Mouse (Mus musculus): ENCODE measurements around the gene Gm826. TPM values are rescaled to one million over a fixed set of nuclear protein-coding genes. Genes with fewer than 3 reads are reported as not detected.

Gene Gm826
- polyA plus RNA-seq, 1 experiment from 2014 or later, result 4.9 TPM

DNA sequence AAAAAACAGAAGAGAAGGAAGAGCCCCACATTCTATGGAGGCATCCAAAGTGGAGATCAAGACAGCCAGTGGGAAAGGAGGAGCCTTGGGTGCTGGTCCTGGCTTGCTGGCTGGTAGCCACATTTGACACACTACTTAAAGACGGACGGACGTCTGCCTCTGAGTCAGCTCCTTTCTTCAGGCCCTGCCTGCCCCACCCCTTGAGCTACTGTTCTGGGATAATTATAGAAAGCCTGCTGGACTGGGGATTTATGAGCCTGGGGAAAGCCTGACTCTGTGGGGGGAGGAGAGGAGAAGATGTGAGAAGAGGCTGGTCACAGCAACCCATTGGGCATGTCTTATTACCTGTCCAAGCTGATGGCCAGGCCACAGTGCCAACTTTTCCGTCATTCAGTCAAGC is 12.1 kb downstream of the Gm826 start:
- H3K27me3 ChIP-seq (replicated peaks), result no peaks in the 10 kb centered on the region
- no peak overlapping the region for H3K9ac ChIP-seq
- no peaks in the 10 kb centered on the region for H3K36me3 ChIP-seq
- no peak for ATAC-seq (ENCODE audit: insufficient read depth, low FRiP score, low read depth)
- H3K4me3 ChIP-seq (replicated peaks), result no peak overlapping the region
- no peaks in the 10 kb centered on the region for H3K4me1 ChIP-seq
- H3K9me3 ChIP-seq, result no peaks in the 10 kb centered on the region
- 37% methylated on average over 4 of the region's 4 CpGs for WGBS
- H3K27ac ChIP-seq, result no peak overlapping the region
- no peak overlapping the region for H3K4me2 ChIP-seq

DNA sequence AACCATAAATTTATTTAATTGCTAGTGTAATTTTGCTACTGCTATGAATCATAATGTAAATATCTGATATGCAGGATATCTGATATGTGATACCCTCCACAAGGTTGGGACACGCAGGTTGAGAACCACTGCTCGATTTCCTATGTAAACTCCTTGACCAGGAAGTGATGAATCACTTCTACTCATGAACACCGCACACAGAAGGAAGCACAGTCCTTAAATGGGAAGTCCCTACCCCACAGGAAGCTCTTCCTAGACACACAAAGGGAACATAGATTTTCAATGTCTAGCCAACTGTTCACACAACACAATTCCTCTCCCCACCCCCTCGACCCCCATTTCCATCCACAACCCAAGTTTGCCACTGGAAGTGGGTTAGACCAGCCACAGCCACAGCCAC is 15.7 kb downstream of the Gm826 start:
- H3K27ac ChIP-seq, result no peak overlapping the region
- no peaks in the 10 kb centered on the region for H3K9me3 ChIP-seq
- no peak overlapping the region for H3K4me2 ChIP-seq
- no peak overlapping the region for H3K9ac ChIP-seq
- H3K4me3 ChIP-seq (replicated peaks), result no peak overlapping the region
- WGBS, result 32% methylated on average over 4 of the region's 4 CpGs
- no peaks in the 10 kb centered on the region for H3K27me3 ChIP-seq (replicated peaks)
- no peak for ATAC-seq (ENCODE audit: insufficient read depth, low FRiP score, low read depth)
- no peaks in the 10 kb centered on the region for H3K4me1 ChIP-seq
- H3K36me3 ChIP-seq, result no peaks in the 10 kb centered on the region

GRCm38 (mm10) chr2:160313595-160314007 is 20.4 kb downstream of the Gm826 start:
- no peak overlapping the region for H3K4me2 ChIP-seq
- 42% methylated on average over 12 of the region's 12 CpGs for WGBS
- H3K4me3 ChIP-seq (replicated peaks), result no peak overlapping the region
- H3K9ac ChIP-seq, result no peak overlapping the region
- no peaks in the 10 kb centered on the region for H3K9me3 ChIP-seq
- no peaks in the 10 kb centered on the region for H3K4me1 ChIP-seq
- no peak for ATAC-seq (ENCODE audit: insufficient read depth, low FRiP score, low read depth)
- H3K36me3 ChIP-seq, result no peaks in the 10 kb centered on the region
- no peaks in the 10 kb centered on the region for H3K27me3 ChIP-seq (replicated peaks)
- no peak overlapping the region for H3K27ac ChIP-seq

DNA sequence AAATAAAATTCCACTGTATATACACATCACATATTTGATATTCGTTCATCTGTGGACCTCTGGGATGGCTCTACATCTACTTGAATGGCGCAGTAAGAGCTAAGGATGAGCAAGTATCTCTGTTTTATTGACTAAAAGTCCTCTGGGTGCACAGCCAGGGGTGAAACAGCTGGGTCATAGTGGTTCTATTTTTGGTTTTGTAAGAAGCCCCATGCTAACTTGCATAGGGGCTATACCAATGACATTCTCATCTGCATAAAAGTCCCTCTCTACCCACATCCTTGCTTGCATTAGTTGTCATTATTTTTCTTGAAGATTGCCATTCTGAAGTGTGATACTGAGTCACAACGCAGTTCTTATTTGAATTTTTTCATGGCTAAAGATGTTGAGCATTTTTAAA is 28.9 kb downstream of the Gm826 start:
- Histone ChIP-seq H3K4me3 (replicated peaks) (no peak overlapping the region), H3K9me3 (no peaks in the 10 kb centered on the region), H3K27me3 (replicated peaks) (no peaks in the 10 kb centered on the region), H3K4me2 (no peak overlapping the region), H3K9ac (no peak overlapping the region), H3K36me3 (no peaks in the 10 kb centered on the region), H3K4me1 (no peaks in the 10 kb centered on the region), H3K27ac (no peak overlapping the region)
- no peak for ATAC-seq (ENCODE audit: insufficient read depth, low FRiP score, low read depth)
- WGBS, result 80% methylated on average over 3 of the region's 3 CpGs

GRCm38 (mm10) chr2:160303992-160304391 is 30.0 kb downstream of the Gm826 start:
- H3K9ac ChIP-seq, result no peak overlapping the region
- no peaks in the 10 kb centered on the region for H3K36me3 ChIP-seq
- no peaks in the 10 kb centered on the region for H3K9me3 ChIP-seq
- H3K4me1 ChIP-seq, result no peaks in the 10 kb centered on the region
- no peak overlapping the region for H3K4me3 ChIP-seq (replicated peaks)
- H3K4me2 ChIP-seq, result no peak overlapping the region
- no peaks in the 10 kb centered on the region for H3K27me3 ChIP-seq (replicated peaks)
- ATAC-seq (ENCODE audit: insufficient read depth, low FRiP score, low read depth), result no peak
- WGBS, result 65% methylated on average over 2 of the region's 2 CpGs
- no peak overlapping the region for H3K27ac ChIP-seq

- ATAC-seq (ENCODE audit: insufficient read depth, low FRiP score, low read depth), result no peak
- no peaks in the 10 kb centered on the region for H3K36me3 ChIP-seq
- H3K4me3 ChIP-seq (replicated peaks), result no peak overlapping the region
- H3K27ac ChIP-seq, result no peak overlapping the region
- H3K9ac ChIP-seq, result no peak overlapping the region
- H3K4me2 ChIP-seq, result no peak overlapping the region
- no peaks in the 10 kb centered on the region for H3K9me3 ChIP-seq
- H3K27me3 ChIP-seq (replicated peaks), result no peaks in the 10 kb centered on the region
- H3K4me1 ChIP-seq, result no peaks in the 10 kb centered on the region
- WGBS, result 59% methylated on average over 4 of the region's 4 CpGs
These were observed 31.9 kb downstream of the Gm826 start for GRCm38 (mm10) chr2:160302013-160302412.

DNA sequence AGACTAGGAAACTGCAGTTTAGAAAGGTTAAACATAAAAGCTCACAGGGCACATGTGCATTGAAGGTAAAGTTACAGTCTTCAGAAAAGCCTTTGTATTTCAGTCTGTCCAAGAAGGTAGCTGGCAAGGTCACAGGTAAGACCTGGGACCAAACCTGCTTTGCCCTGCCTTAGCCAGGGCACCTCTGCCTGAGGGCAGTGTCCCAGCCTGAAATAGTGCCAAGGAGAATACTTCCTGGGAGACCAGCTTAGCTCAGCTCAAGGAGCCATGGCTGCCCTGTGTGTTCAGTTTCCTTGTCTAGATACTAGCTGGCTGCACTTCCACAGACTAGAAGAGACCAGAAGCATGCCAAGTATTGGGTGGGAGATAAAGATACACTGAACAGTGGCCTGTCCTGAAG is 35.4 kb downstream of the Gm826 start:
- no peak overlapping the region for H3K9ac ChIP-seq
- no peaks in the 10 kb centered on the region for H3K9me3 ChIP-seq
- no peaks in the 10 kb centered on the region for H3K4me1 ChIP-seq
- H3K4me3 ChIP-seq (replicated peaks), result no peak overlapping the region
- H3K27ac ChIP-seq, result no peak overlapping the region
- no peaks in the 10 kb centered on the region for H3K36me3 ChIP-seq
- no peak for ATAC-seq (ENCODE audit: insufficient read depth, low FRiP score, low read depth)
- no peak overlapping the region for H3K4me2 ChIP-seq
- no peaks in the 10 kb centered on the region for H3K27me3 ChIP-seq (replicated peaks)

DNA sequence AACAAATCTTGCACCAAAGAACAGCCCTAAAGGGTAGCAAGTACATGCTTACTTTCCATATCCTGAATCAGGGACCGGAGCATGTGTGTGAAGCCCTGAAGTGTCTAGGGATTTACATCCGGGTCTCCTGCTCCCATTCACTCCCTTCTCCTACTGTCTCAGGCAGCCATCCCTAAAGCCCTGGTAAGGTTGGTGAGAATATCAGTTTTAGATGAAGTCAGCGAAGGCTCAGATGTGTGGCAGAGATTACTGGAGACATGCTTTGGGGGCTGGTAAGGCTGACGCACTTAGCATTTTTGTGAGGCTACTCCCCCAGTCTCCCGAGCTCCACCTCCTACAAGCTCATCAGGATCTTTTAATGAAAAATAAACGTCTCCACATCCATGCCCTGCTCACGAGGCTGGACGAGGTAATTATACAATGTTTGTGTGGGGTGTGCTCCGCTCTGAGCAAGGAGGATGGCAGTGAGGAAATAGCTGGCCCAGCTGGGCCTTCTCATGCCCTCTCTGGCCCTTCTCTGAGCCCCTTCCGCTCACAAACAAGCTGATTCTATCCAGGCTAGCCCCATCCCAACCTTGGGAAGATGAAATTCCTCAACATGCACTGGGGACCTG is 45.3 kb downstream of the Gm826 start:
- no peaks in the 10 kb centered on the region for H3K27me3 ChIP-seq (replicated peaks)
- no peak overlapping the region for H3K4me2 ChIP-seq
- H3K27ac ChIP-seq, result no peak overlapping the region
- ATAC-seq (ENCODE audit: insufficient read depth, low FRiP score, low read depth), result no peak
- H3K9me3 ChIP-seq, result no peaks in the 10 kb centered on the region
- 58% methylated on average over 10 of the region's 10 CpGs for WGBS
- no peak overlapping the region for H3K9ac ChIP-seq
- no peak overlapping the region for H3K4me3 ChIP-seq (replicated peaks)
- no peaks in the 10 kb centered on the region for H3K4me1 ChIP-seq
- H3K36me3 ChIP-seq, result no peaks in the 10 kb centered on the region

- H3K27ac ChIP-seq, result no peak overlapping the region
- no peak for ATAC-seq (ENCODE audit: insufficient read depth, low FRiP score, low read depth)
- no peaks in the 10 kb centered on the region for H3K9me3 ChIP-seq
- no peak overlapping the region for H3K9ac ChIP-seq
- H3K4me1 ChIP-seq, result no peaks in the 10 kb centered on the region
- no peaks in the 10 kb centered on the region for H3K36me3 ChIP-seq
- no peak overlapping the region for H3K4me3 ChIP-seq (replicated peaks)
- H3K27me3 ChIP-seq (replicated peaks), result no peaks in the 10 kb centered on the region
- 78% methylated on average over 5 of the region's 5 CpGs for WGBS
- H3K4me2 ChIP-seq, result no peak overlapping the region
These were observed 57.9 kb downstream of the Gm826 start for GRCm38 (mm10) chr2:160275959-160276657.

DNA sequence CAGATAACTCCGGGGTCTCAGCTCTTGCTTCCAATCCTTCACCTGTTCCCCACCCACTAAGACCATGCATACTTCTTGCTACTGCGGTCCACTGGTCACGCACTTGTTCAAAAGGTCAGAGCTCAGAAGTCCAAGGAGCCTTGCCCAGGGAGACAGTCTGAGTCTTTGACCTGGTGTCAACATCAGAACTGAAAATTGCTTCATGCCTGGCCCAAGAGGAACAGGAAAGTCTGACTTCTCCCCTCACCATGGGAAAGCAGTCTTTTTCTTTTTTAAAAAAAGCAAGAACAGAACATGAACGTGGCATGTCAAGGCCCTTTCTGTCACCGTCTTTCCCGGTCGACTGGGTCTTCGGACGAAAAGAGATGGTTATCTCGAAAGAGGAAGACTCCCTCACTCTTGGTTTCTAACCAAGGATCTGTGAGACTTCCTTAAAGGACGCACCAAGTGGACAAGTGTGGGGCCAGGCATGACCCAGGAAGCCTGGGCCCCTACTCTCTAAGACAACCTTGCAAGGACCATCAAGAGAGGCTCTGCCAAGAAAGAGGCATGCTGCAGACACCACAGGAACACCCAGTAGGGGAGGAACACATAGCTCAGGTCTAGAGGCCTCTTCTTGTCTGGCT is 66.0 kb downstream of the Gm826 start:
- no peaks in the 10 kb centered on the region for H3K4me1 ChIP-seq
- no peaks in the 10 kb centered on the region for H3K9me3 ChIP-seq
- WGBS, result 84% methylated on average over 11 of the region's 11 CpGs
- H3K9ac ChIP-seq, result no peak overlapping the region
- no peaks in the 10 kb centered on the region for H3K36me3 ChIP-seq
- H3K4me2 ChIP-seq, result no peak overlapping the region
- no peak overlapping the region for H3K4me3 ChIP-seq (replicated peaks)
- H3K27ac ChIP-seq, result no peak overlapping the region
- ATAC-seq (ENCODE audit: insufficient read depth, low FRiP score, low read depth), result no peak
- H3K27me3 ChIP-seq (replicated peaks), result no peaks in the 10 kb centered on the region

DNA sequence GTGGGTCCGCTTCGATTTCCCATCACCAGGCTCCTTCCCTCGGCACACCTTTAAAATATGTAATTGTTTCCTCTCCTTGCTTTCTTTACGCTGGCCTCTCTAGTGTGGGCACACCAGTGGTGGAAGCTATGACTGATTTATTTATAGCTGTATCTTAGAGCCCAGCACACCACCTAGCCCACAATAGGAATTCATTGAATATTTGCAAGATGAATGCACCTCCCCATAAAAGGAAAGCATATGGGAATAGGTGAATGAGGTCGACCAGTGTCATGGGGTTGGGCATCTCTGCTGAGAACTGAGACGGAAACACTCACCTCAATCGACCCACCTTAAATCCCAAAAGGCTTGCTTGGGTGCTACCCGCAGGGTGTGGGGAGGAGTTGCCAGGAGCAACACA is 70.1 kb downstream of the Gm826 start:
- no peak overlapping the region for H3K4me3 ChIP-seq (replicated peaks)
- no peaks in the 10 kb centered on the region for H3K9me3 ChIP-seq
- H3K27ac ChIP-seq, result no peak overlapping the region
- no peak for ATAC-seq (ENCODE audit: insufficient read depth, low FRiP score, low read depth)
- no peak overlapping the region for H3K4me2 ChIP-seq
- no peak overlapping the region for H3K9ac ChIP-seq
- no peaks in the 10 kb centered on the region for H3K27me3 ChIP-seq (replicated peaks)
- WGBS, result 84% methylated on average over 8 of the region's 8 CpGs
- no peaks in the 10 kb centered on the region for H3K36me3 ChIP-seq
- no peaks in the 10 kb centered on the region for H3K4me1 ChIP-seq

- H3K4me2 ChIP-seq, result no peak overlapping the region
- H3K4me1 ChIP-seq, result no peaks in the 10 kb centered on the region
- H3K9me3 ChIP-seq, result no peaks in the 10 kb centered on the region
- no peak overlapping the region for H3K9ac ChIP-seq
- H3K4me3 ChIP-seq (replicated peaks), result no peak overlapping the region
- H3K27me3 ChIP-seq (replicated peaks), result no peaks in the 10 kb centered on the region
- no peaks in the 10 kb centered on the region for H3K36me3 ChIP-seq
- no peak for ATAC-seq (ENCODE audit: insufficient read depth, low FRiP score, low read depth)
- 73% methylated on average over 3 of the region's 3 CpGs for WGBS
- no peak overlapping the region for H3K27ac ChIP-seq
These were observed 72.4 kb downstream of the Gm826 start for GRCm38 (mm10) chr2:160261538-160261937.
